Mouse (Mus musculus): Measurements from ENCODE around the gene Gns.

GRCm38 (mm10) chr10:121330940-121331339 is 34.0 kb upstream of the Gns start:
- TF ChIP-seq CTCF (conservative IDR thresholded peaks at IDR 0.05; ENCODE audit: insufficient read depth, insufficient read length, low read depth, low read length): peak; percentile 90
- TF ChIP-seq POLR2A (IDR thresholded peaks at IDR 0.05; ENCODE audit: low read depth, low read length): no peak
